Mouse (Mus musculus) erythroblast, embryonic 14.5 days (primary cell): ENCODE results near the gene Cadps.

ENCODE experiments used
- GATA1 ChIP-seq: IDR thresholded peaks from 2 replicates; pipeline ENCODE4 v1.6.1; 2012; ENCODE audit warnings: low read length, inconsistent platforms, mixed read lengths
- TAL1 ChIP-seq: IDR thresholded peaks from 3 replicates; pipeline ENCODE4 v1.6.1; 2012; ENCODE audit warnings: low read length, inconsistent platforms, mixed read lengths

DNA sequence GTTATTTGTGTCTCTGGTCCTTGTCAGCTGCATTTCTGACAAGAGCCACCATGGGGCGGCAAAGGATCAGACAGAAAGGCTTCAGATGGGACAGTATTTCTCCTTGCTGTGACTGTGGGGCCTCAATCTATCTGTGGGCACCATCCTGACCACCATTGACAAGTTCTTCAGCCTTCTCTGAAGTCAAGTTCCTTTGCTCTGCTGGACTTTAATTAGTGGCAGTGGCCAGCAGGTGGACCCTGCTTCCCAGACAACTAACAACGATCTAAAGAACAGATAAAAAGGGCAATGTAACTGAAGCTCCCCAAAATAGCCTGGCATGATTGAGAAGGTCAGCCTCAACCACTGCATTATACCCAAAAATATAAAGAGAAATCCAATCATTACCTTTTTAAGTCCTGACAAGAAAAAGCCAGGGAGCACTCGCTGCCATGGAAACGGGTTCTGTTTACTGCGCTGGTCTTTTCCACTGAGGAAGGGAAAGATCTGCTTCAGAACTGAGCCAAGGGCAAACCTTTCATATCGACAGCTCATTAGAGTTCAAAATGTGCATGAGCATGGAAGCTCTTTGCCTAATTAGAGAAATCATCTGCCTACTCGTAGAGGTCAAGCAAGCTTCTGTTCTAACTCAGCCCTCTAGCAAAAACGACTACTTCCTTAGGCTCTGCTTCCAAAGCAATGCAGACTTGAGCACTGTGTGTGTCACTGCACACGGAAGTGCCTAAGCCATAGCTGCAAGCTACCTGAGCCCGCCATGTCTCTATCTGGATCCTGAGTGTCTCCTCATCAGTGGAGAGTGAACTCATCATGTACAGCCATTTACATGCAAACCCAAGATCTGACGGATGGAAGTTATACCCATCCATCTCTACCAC is 198.4 kb downstream of the Cadps start:
- no peak for TF ChIP-seq GATA1
- TF ChIP-seq TAL1: no peak
